Mouse (Mus musculus): ENCODE results near the gene Zfp526.

DNA sequence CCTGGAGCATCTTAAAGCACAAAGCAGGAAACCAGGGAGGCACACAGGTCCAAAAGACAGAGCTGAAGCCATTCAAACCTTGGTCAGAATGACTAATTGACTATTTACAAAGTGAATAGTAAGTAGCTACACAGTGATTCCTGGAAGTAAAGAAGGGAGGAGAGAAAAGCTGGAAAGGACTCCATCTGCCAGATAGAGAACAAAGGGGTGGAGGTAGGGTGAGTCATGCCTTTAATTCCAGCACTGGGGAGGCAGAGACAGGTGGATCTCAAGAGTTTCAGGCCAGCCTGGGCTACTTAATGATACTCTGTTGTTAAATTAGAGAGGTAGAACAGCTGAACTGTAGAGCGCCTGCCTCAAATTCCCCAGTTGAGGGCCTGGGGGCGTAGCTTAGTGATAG lies 7.1 kb upstream of the Zfp526 start:
- TF ChIP-seq POLR2A (IDR thresholded peaks at IDR 0.05; ENCODE audit: borderline replicate concordance, control insufficient read depth, low read depth, low read length) (no peak), CTCF (IDR thresholded peaks at IDR 0.05; ENCODE audit: control insufficient read depth, insufficient read depth, low read length) (no peak)

Measured in bone marrow, adult 2 months (tissue).